Mouse (Mus musculus) hindbrain, embryonic 12.5 days (tissue): ENCODE measurements at regions not wholly inside any gene's neighbourhood (a gene's known extent, or its start where the extent isn't known, plus 50 kb on each side); places are given as distances from the start of the nearest gene placed in this dataset.

ENCODE experiments used
- ATAC-seq: fragments of 200-750 bp; cut with Nextera tagmentation; 2 replicates; pipeline ENCODE4 v1.8.0; 2017; ENCODE audit warnings: moderate TSS enrichment; ENCODE audit not compliant: low FRiP score
- H3K27ac ChIP-seq: fragments of 300-500 bp; sonication (generic); 2 replicates; pipeline ENCODE4 v1.5.1; 2016; ENCODE audit warnings: mild to moderate bottlenecking
- H3K27me3 ChIP-seq: fragments of 300-500 bp; sonication (generic); 2 replicates; pipeline ENCODE4 v1.6.1; 2016; ENCODE audit warnings: mild to moderate bottlenecking
- H3K36me3 ChIP-seq: fragments of 300-500 bp; sonication (generic); 2 replicates; pipeline ENCODE4 v1.6.1; 2016; ENCODE audit warnings: mild to moderate bottlenecking
- H3K4me1 ChIP-seq: fragments of 300-500 bp; sonication (generic); 2 replicates; pipeline ENCODE4 v1.6.1; 2016
- H3K4me2 ChIP-seq: fragments of 300-500 bp; sonication (generic); replicated peaks from 2 replicates; pipeline ENCODE4 v1.6.1; 2016; ENCODE audit warnings: mild to moderate bottlenecking
- H3K4me3 ChIP-seq: fragments of 300-500 bp; sonication (generic); 2 replicates; pipeline ENCODE4 v1.5.1; 2016; ENCODE audit warnings: mild to moderate bottlenecking
- H3K9ac ChIP-seq: fragments of 300-500 bp; sonication (generic); 2 replicates; pipeline ENCODE4 v1.6.1; 2016; ENCODE audit warnings: mild to moderate bottlenecking, moderate library complexity
- H3K9me3 ChIP-seq: fragments of 300-500 bp; sonication (generic); replicated peaks from 2 replicates; pipeline ENCODE4 v1.6.1; 2016; ENCODE audit warnings: mild to moderate bottlenecking
- WGBS: fragments of 180-500 bp; shearing (Covaris S2); methylation state at CpG from one replicate; pipeline ENCODE4 v1.1.7; 2016; 5-methylcytosine and 5-hydroxymethylcytosine counted together

DNA sequence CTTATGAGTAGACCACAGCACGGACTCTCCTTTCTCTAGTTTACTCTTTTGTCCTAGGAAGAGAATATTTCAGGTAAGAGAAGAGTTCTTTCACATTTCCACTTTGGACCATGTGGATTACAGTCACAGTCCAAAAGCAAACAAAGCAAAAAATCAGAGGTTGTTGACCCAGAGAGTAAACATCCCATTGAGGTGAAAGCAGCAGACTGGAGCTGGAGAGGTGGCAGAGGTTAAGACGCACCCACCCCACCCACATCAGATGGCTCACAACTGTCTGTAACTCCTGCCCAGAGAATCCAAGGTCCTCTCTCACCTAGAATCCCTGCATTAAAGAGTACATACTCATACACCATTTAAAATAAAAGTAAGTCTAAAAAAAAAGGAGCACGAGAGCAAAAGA is 241.7 kb downstream of the Rnf152 start:
- WGBS: 89% methylated on average over 3 of the region's 3 CpGs
- Histone ChIP-seq H3K27me3 (no peaks in the 10 kb centered on the region), H3K4me3 (no peak overlapping the region), H3K9me3 (no peaks in the 10 kb centered on the region), H3K36me3 (no peaks in the 10 kb centered on the region), H3K4me1 (peaks cover 5% of the 10 kb centered on the region), H3K4me2 (no peak overlapping the region), H3K27ac (no peak overlapping the region), H3K9ac (no peak overlapping the region)
- ATAC-seq: no peak

DNA sequence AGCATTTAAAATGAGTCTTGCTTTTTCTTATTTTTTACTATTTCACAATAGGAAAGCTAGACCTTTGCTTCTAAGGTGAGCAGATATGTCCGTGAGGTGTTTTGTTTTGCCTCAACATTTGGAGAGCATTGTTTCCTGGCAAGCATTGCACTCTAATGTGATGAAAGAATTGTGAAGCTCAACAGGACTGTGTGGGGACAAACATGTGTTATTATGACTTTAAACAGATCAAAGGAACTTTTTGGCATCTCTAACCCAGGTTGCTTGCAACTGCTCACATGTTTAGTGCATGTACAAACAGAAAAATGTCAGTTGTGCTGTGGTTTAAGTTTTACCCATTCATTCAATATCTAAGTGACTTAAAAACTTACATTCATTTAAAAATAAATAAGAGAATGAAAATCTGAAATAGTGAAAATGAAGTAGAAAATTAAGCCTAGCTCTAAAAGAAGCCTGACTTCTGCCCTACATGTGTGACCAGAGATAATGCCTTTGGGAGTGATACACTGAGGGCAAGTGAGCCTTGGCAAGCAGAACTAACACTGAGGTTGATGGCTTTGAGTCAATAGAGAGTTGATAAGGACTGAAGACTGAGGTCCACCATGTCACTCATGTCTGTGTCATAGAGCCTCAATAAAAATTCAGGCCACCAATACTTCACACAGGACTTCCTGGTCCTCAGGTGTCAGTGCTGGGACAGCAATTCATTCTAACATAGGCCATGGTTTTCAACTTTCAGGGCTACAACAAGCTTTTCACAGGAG is 243.6 kb downstream of the Rnf152 start:
- no peak for ATAC-seq
- no peak overlapping the region for H3K4me2 ChIP-seq
- no peak overlapping the region for H3K9ac ChIP-seq
- WGBS: 93% methylated on average over 1 of the region's 1 CpGs
- no peaks in the 10 kb centered on the region for H3K9me3 ChIP-seq
- H3K27ac ChIP-seq: no peak overlapping the region
- no peaks in the 10 kb centered on the region for H3K27me3 ChIP-seq
- peaks cover 5% of the 10 kb centered on the region for H3K4me1 ChIP-seq
- no peak overlapping the region for H3K4me3 ChIP-seq
- H3K36me3 ChIP-seq: no peaks in the 10 kb centered on the region

DNA sequence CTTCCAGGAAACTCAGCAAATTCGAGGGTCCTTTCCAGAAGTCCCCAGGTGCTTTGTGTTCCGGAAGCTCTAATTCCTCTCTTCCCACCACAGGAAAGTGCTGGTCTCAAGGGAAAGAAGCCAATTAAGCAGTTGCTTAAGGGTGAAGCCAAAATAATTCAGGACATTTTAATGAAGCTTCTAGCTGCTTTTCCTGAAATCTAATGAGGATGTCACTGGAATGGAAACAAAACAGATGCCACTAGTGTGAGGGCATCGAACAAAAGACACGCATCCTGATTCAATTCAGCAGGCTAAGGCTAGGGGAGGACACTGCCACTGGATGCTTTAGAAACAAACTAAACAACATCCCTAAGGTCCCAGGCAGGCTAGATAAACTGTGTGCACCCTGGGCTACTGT is 245.3 kb downstream of the Rnf152 start:
- Histone ChIP-seq H3K27ac (no peak overlapping the region), H3K9me3 (no peaks in the 10 kb centered on the region), H3K9ac (no peak overlapping the region), H3K27me3 (no peaks in the 10 kb centered on the region), H3K4me3 (no peak overlapping the region), H3K4me2 (no peak overlapping the region), H3K4me1 (peaks cover 5% of the 10 kb centered on the region), H3K36me3 (no peaks in the 10 kb centered on the region)
- 43% methylated on average over 4 of the region's 4 CpGs for WGBS
- peak; percentile 58; the same call in 1 of the 2 replicates for ATAC-seq

DNA sequence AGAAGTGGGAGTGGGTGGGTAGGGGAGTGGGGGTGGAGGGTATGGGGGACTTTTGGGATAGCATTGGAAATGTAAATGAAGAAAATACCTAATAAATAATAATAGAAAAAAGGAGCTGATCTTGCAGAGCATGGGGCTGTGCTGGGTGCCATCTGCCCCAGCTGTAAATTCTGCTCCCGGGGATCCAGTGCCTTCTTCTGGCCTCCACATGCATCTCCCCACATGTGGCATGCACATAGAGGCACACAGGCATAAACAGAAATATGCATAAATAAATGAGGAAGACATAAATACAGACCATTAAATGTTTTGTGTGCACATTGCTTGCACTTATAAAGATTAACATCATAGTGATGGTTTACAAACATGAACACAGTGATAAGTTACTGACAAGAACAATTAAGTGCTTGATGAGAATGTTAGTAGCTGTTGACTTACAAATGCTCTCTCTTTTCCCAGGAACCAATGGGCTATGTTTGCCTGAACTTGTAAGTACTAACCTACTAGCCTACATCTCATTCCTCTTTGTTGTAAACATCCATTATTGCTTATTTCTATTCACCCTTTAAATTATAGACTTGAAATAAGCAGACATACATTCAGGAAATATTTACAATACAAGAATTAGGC is 245.8 kb downstream of the Rnf152 start:
- no peaks in the 10 kb centered on the region for H3K9me3 ChIP-seq
- no peaks in the 10 kb centered on the region for H3K27me3 ChIP-seq
- H3K4me1 ChIP-seq: peaks cover 5% of the 10 kb centered on the region
- 95% methylated on average over 1 of the region's 1 CpGs for WGBS
- no peak overlapping the region for H3K4me2 ChIP-seq
- H3K4me3 ChIP-seq: no peak overlapping the region
- ATAC-seq: no peak
- H3K27ac ChIP-seq: no peak overlapping the region
- no peak overlapping the region for H3K9ac ChIP-seq
- H3K36me3 ChIP-seq: no peaks in the 10 kb centered on the region

DNA sequence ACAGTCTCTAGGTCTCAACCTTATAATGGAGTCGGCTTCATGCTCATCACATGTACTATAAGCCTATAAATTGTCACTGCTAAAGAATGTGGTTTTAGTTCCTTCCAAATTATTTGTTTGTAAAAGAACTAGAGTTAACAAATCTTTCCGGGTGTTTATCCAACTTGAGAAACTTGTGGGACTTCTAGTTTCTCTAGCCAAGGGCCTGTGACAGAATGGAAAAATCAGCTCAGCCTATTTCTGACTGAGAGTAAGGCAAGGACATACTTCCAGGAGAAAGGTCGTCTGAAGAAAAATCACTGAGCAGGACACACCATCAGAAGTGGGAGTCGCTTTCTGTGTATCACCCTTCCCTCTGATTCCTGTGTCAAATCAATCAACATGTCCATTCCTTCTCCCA is 248.7 kb downstream of the Rnf152 start:
- no peak overlapping the region for H3K27ac ChIP-seq
- H3K36me3 ChIP-seq: no peaks in the 10 kb centered on the region
- H3K4me3 ChIP-seq: no peak overlapping the region
- H3K9ac ChIP-seq: no peak overlapping the region
- no peaks in the 10 kb centered on the region for H3K9me3 ChIP-seq
- no peak for ATAC-seq
- peaks cover 5% of the 10 kb centered on the region for H3K4me1 ChIP-seq
- 77% methylated on average over 4 of the region's 4 CpGs for WGBS
- H3K4me2 ChIP-seq: no peak overlapping the region
- H3K27me3 ChIP-seq: no peaks in the 10 kb centered on the region

DNA sequence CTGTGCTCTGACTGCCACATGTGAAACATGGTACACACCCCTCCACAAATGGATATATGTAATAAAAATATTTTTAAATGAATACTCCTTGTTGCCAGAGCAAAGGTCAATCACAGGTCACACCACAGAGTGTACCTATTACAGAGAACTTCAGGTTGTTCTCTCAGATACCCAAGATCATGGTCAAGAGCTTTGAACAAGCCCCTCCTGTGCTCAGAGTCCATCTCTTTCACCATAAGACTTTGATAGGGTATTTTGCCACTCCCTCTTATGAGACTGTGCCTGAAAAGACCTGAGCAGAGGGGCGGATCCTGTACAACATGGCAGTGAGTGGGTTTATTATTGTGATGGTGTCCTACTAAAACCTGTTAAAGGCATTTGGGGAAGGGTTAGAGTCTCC is 249.3 kb downstream of the Rnf152 start:
- no peaks in the 10 kb centered on the region for H3K27me3 ChIP-seq
- H3K4me1 ChIP-seq: peaks cover 5% of the 10 kb centered on the region
- H3K36me3 ChIP-seq: no peaks in the 10 kb centered on the region
- H3K4me3 ChIP-seq: no peak overlapping the region
- no peak overlapping the region for H3K4me2 ChIP-seq
- no peak for ATAC-seq
- no peak overlapping the region for H3K27ac ChIP-seq
- WGBS: 89% methylated on average over 1 of the region's 1 CpGs
- H3K9me3 ChIP-seq: no peaks in the 10 kb centered on the region
- no peak overlapping the region for H3K9ac ChIP-seq

DNA sequence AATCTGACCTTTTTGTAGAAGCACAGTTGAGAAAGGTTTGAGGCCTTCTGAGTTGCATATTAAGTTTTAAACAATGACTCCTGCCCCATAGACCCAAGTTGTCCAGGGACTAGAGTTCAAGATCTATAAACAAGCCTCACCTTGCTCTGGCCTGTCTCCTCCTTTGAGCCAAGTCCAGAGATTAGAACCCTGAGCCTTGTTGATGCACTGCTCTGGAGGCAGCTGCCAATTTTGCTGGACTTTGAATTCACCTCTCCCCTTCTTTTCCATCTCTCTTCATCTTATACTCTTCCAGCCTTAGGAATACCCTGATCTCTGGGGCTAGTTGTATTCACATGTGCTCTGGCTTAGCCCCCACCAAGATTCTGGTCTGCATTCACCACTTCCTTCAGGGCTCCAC is 251.3 kb downstream of the Rnf152 start:
- H3K9me3 ChIP-seq: no peaks in the 10 kb centered on the region
- no peaks in the 10 kb centered on the region for H3K27me3 ChIP-seq
- no peak overlapping the region for H3K4me2 ChIP-seq
- H3K4me3 ChIP-seq: no peak overlapping the region
- H3K27ac ChIP-seq: no peak overlapping the region
- no peak for ATAC-seq
- H3K36me3 ChIP-seq: no peaks in the 10 kb centered on the region
- H3K9ac ChIP-seq: no peak overlapping the region
- H3K4me1 ChIP-seq: no peaks in the 10 kb centered on the region

DNA sequence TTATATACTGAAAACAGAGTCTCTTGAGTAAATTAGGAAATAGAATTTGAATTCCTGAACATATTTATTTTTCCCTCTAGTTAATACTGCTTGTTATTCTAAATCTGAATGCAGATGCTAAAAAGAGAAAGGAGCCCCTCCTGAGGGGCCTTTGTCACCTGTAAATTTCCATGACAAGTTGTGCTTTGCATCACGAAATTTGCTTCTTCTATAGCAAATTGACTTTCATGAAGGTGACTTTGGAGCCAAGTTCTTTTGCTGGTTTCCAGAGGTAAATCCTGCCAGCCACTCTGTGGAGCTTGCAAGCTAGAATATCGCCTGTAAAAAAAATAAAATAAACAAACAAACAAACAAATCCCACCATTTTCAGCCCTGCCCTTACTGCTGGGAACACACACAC is 261.4 kb downstream of the Rnf152 start:
- H3K36me3 ChIP-seq: no peaks in the 10 kb centered on the region
- no peaks in the 10 kb centered on the region for H3K4me1 ChIP-seq
- H3K9me3 ChIP-seq: no peaks in the 10 kb centered on the region
- H3K4me3 ChIP-seq: no peak overlapping the region
- WGBS: 41% methylated on average over 2 of the region's 2 CpGs
- H3K9ac ChIP-seq: no peak overlapping the region
- H3K27me3 ChIP-seq: no peaks in the 10 kb centered on the region
- no peak overlapping the region for H3K4me2 ChIP-seq
- ATAC-seq: no peak
- H3K27ac ChIP-seq: no peak overlapping the region

DNA sequence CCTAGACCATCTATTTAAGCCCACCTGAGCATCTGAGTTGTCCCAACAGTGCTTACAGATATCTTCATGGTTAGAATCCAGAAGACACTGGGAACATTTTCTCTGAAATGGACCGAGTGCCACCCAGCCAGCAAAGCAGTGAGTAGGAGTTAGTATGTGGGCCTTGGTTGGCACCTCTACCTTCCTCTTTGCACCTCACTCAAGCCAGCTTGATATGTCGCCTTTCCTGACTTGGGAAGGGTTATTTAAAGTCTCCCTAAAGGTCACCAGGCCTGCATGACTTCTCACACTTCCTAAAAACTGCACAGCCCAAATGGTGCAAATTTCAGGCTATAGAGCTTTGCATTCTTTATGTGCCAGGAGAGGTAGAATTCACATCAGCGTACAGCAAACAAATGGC is 262.0 kb downstream of the Rnf152 start:
- Histone ChIP-seq H3K4me3 (no peak overlapping the region), H3K27me3 (no peaks in the 10 kb centered on the region), H3K36me3 (no peaks in the 10 kb centered on the region), H3K9me3 (no peaks in the 10 kb centered on the region), H3K4me2 (no peak overlapping the region), H3K4me1 (no peaks in the 10 kb centered on the region), H3K9ac (no peak overlapping the region), H3K27ac (no peak overlapping the region)
- WGBS: 76% methylated on average over 3 of the region's 3 CpGs
- ATAC-seq: no peak

DNA sequence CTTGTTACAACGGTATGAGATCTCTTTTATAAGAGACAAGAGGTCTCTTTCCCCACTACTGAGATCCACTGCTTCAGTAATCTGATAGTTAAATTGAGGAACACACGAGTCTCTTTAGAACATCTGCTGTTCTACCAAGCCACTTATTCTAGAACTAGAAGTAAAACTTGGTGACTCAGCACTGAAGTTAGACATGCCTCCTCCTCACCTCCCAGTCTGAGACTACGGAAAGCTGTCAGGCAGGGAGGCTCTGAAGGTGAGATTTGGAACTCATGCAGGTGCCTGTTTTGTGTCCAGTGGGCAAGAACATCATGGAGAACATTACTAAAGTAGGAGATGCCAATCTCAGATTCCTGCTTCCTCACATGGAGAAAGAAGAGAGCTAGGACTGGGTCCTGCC is 262.6 kb downstream of the Rnf152 start:
- ATAC-seq: no peak
- H3K9me3 ChIP-seq: no peaks in the 10 kb centered on the region
- WGBS: 90% methylated on average over 3 of the region's 3 CpGs

DNA sequence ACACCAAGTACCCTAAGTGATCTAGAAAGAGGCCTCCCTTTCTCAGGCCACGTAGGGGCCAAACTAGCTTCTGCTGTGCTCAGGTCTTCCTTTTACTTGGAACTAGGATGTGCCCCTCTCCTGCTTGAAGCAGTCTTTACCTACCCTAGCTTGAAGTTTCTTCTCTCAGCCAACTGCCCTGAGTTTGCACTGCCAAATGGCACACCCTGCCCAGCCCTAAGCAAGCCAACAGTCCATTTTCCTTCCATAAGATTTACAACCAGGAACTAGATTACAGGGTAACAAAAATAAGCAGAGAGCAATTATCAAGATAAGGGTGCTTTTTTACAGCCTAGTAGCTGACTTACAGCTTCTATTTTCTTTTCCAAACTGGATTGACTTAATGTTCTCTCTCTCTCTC is 263.5 kb downstream of the Rnf152 start:
- Histone ChIP-seq H3K27me3 (no peaks in the 10 kb centered on the region), H3K4me3 (no peak overlapping the region), H3K36me3 (no peaks in the 10 kb centered on the region), H3K9me3 (no peaks in the 10 kb centered on the region), H3K4me2 (no peak overlapping the region), H3K9ac (no peak overlapping the region), H3K4me1 (no peaks in the 10 kb centered on the region), H3K27ac (no peak overlapping the region)
- 71% methylated on average over 1 of the region's 1 CpGs for WGBS
- 0 out of 2 replicates have a peak, but pooled peaks have one; percentile 3 for ATAC-seq

More for the DNA sequence above, 262.6 kb downstream of the Rnf152 start:
- Histone ChIP-seq H3K27ac (no peak overlapping the region), H3K9ac (no peak overlapping the region), H3K27me3 (no peaks in the 10 kb centered on the region), H3K4me1 (no peaks in the 10 kb centered on the region), H3K36me3 (no peaks in the 10 kb centered on the region), H3K4me3 (no peak overlapping the region), H3K4me2 (no peak overlapping the region)

DNA sequence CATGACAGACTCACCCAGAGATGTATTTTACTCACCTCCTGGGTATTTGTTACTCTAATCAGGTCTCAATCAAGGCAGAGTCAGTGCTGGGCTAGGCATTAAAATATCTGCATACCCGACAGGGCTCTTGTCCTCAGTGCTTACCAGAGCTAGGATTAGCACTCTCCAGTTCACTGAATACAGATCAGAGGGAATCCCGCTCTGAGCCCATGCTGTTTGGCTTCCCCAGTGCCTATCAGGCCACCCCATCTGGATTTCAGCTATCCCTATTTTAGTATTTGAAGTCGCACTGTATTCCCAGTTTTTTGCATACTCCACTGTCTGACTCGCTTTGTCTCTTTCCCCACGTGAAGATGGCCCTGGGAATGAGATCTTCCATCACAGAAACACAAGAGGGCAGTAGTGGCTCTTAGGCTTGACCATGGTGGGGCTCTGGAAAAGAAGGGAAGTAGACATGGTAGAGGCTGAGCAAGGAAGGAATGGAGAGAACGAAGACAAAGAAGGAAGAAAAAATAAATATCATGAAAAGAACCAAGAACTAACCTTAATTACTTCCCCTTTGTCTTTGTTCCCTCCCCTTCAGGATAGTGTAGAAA is 264.1 kb downstream of the Rnf152 start:
- H3K9ac ChIP-seq: no peak overlapping the region
- no peaks in the 10 kb centered on the region for H3K36me3 ChIP-seq
- 28% methylated on average over 6 of the region's 6 CpGs for WGBS
- no peaks in the 10 kb centered on the region for H3K4me1 ChIP-seq
- peak; percentile 59 for ATAC-seq
- no peaks in the 10 kb centered on the region for H3K9me3 ChIP-seq
- no peak overlapping the region for H3K4me3 ChIP-seq
- H3K27me3 ChIP-seq: no peaks in the 10 kb centered on the region
- no peak overlapping the region for H3K4me2 ChIP-seq
- no peak overlapping the region for H3K27ac ChIP-seq
